Mouse (Mus musculus): Measurements from ENCODE around the gene Pepd. TPM values are rescaled to one million over a fixed set of nuclear protein-coding genes. Genes with fewer than 3 reads are reported as not detected.

Pepd gene
- total and polyA plus RNA-seq, 2 experiments from 2014 or later: 60.0 to 64.5 TPM

DNA sequence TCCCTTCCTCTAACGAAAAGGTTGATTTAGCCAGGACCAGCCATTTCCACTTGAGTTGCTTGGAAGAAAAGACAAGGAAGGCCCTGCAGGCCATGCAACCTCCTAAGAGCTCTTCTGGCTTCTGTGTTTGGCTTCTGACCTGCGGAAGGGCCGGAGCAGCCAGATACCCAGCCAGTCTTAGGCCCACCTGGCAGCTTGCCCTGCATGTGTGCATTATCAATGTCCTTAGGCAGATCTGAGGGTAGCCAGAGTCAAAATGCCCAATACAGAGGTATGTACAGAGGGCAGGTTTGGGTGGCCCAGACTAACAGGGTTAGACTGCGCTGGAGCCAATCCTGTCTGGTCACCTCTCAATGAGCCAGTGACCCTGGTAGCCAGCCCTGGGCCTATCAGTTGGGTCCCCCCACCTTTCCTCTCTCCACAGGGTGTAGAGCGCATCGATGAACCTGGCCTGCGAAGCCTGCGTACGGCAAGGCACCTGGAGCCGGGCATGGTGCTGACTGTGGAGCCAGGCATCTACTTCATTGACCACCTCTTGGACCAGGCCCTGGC lies 131.2 kb downstream of the Pepd start:
- Histone ChIP-seq H3K4me2 (ENCODE audit: low read depth, low read length) (no peak overlapping the region), H3K4me3 (ENCODE audit: low read length) (no peak overlapping the region), H3K9me3 (ENCODE audit: low read length) (no peaks in the 10 kb centered on the region), H3K27ac (no peak overlapping the region), H3K4me1 (ENCODE audit: insufficient read depth, low read length) (no peaks in the 10 kb centered on the region; the same call in 1 of the 2 replicates), H3K36me3 (ENCODE audit: insufficient read depth, low read length) (peaks cover 3% of the 10 kb centered on the region; the same call in 1 of the 2 replicates), H3K27me3 (ENCODE audit: insufficient read depth, low read length) (no peaks in the 10 kb centered on the region), H3K9ac (replicated peaks; ENCODE audit: low read length) (no peak overlapping the region)
- no peak for DNase-seq (ENCODE audit: low spot score)
- TF ChIP-seq CTCF (IDR thresholded peaks at IDR 0.05; ENCODE audit: low read depth): no peak
- 91% methylated on average over 10 of the region's 10 CpGs for WGBS
- ATAC-seq: no peak; the same call in 1 of the 2 replicates

- Histone ChIP-seq H3K4me1 (ENCODE audit: insufficient read depth, low read length) (no peaks in the 10 kb centered on the region; the same call in 1 of the 2 replicates), H3K27me3 (ENCODE audit: insufficient read depth, low read length) (no peaks in the 10 kb centered on the region), H3K27ac (no peak overlapping the region), H3K9me3 (ENCODE audit: low read length) (no peaks in the 10 kb centered on the region), H3K9ac (replicated peaks; ENCODE audit: low read length) (no peak overlapping the region), H3K36me3 (ENCODE audit: insufficient read depth, low read length) (peaks cover 3% of the 10 kb centered on the region; the same call in 1 of the 2 replicates), H3K4me3 (ENCODE audit: low read length) (no peak overlapping the region), H3K4me2 (ENCODE audit: low read depth, low read length) (no peak overlapping the region)
- DNase-seq (ENCODE audit: low spot score) (no peak), ATAC-seq (no peak)
- TF ChIP-seq CTCF (IDR thresholded peaks at IDR 0.05; ENCODE audit: low read depth): peak; percentile 14; the same call in 1 of the 2 replicates
- 74% methylated on average over 2 of the region's 2 CpGs for WGBS
These were observed 132.5 kb downstream of the Pepd start for GRCm38 (mm10) chr7:35044719-35045118.

DNA sequence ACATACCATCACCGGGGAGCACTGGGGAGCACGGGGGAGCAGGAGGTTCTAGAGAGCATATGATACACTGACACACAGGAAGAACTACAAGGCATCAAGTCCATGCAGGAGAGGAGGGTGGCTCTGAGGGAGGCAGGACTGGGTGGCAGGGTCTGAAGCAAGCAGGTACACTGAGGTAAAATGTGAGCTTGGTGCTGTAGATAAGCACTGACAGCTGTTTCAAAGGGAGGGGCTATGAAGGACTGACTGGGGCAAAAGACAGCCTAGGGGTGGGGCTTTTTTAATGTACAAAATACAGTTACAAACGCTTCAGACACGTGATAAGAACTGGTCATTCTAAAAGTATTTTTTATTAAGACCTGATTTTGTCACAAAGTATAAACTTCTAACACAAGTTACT lies 133.9 kb downstream of the Pepd start:
- Histone ChIP-seq H3K27ac (no peak overlapping the region), H3K9me3 (ENCODE audit: low read length) (no peaks in the 10 kb centered on the region), H3K9ac (replicated peaks; ENCODE audit: low read length) (no peak overlapping the region), H3K4me3 (ENCODE audit: low read length) (no peak overlapping the region), H3K4me2 (ENCODE audit: low read depth, low read length) (no peak overlapping the region), H3K36me3 (ENCODE audit: insufficient read depth, low read length) (peaks cover 3% of the 10 kb centered on the region; the same call in 1 of the 2 replicates), H3K4me1 (ENCODE audit: insufficient read depth, low read length) (no peaks in the 10 kb centered on the region; the same call in 1 of the 2 replicates), H3K27me3 (ENCODE audit: insufficient read depth, low read length) (no peaks in the 10 kb centered on the region)
- ATAC-seq (no peak), DNase-seq (ENCODE audit: low spot score) (no peak)
- 95% methylated on average over 4 of the region's 4 CpGs for WGBS
- no peak for TF ChIP-seq CTCF (IDR thresholded peaks at IDR 0.05; ENCODE audit: low read depth)

GRCm38 (mm10) chr7:35050540-35050939 lies 138.4 kb downstream of the Pepd start:
- H3K4me1 ChIP-seq (ENCODE audit: insufficient read depth, low read length): peaks cover 13% of the 10 kb centered on the region
- no peaks in the 10 kb centered on the region for H3K9me3 ChIP-seq (ENCODE audit: low read length)
- TF ChIP-seq CTCF (IDR thresholded peaks at IDR 0.05; ENCODE audit: low read depth): no peak
- H3K4me2 ChIP-seq (ENCODE audit: low read depth, low read length): no peak overlapping the region
- ATAC-seq (no peak), DNase-seq (ENCODE audit: low spot score) (no peak)
- H3K9ac ChIP-seq (replicated peaks; ENCODE audit: low read length): no peak overlapping the region
- no peak overlapping the region for H3K4me3 ChIP-seq (ENCODE audit: low read length)
- no peak overlapping the region for H3K27ac ChIP-seq
- WGBS: 71% methylated on average over 12 of the region's 12 CpGs
- no peaks in the 10 kb centered on the region for H3K27me3 ChIP-seq (ENCODE audit: insufficient read depth, low read length)
- H3K36me3 ChIP-seq (ENCODE audit: insufficient read depth, low read length): peaks cover 3% of the 10 kb centered on the region; the same call in 1 of the 2 replicates

DNA sequence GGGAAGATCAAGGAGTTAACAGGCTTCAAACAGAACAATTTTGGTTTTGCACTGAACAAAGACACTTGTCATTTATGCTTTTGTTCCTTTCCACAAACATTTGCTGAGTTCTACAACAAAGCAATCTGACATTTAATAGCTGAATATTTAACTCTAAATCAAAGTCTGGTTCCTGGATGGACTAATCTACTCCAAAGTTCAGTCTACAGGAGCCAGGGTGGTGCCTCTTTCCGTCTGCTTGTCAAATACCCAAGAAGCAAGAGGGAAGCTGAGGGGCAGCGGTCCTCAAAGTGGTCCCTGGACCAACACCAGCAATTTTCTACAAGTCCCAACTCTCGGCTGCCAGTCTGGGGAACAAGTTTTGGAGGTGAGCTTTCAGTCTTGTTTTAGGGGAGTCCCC lies 141.0 kb downstream of the Pepd start:
- no peak overlapping the region for H3K4me3 ChIP-seq (ENCODE audit: low read length)
- no peak overlapping the region for H3K27ac ChIP-seq
- no peak overlapping the region for H3K4me2 ChIP-seq (ENCODE audit: low read depth, low read length)
- no peak for TF ChIP-seq CTCF (IDR thresholded peaks at IDR 0.05; ENCODE audit: low read depth)
- 78% methylated on average over 3 of the region's 3 CpGs for WGBS
- DNase-seq (ENCODE audit: low spot score) (no peak), ATAC-seq (no peak)
- H3K27me3 ChIP-seq (ENCODE audit: insufficient read depth, low read length): no peaks in the 10 kb centered on the region
- H3K9me3 ChIP-seq (ENCODE audit: low read length): no peaks in the 10 kb centered on the region
- peaks cover 18% of the 10 kb centered on the region for H3K4me1 ChIP-seq (ENCODE audit: insufficient read depth, low read length)
- H3K9ac ChIP-seq (replicated peaks; ENCODE audit: low read length): no peak overlapping the region
- H3K36me3 ChIP-seq (ENCODE audit: insufficient read depth, low read length): no peaks in the 10 kb centered on the region; the same call in 1 of the 2 replicates

GRCm38 (mm10) chr7:35054286-35054685 lies 142.1 kb downstream of the Pepd start:
- no peaks in the 10 kb centered on the region for H3K27me3 ChIP-seq (ENCODE audit: insufficient read depth, low read length)
- H3K4me1 ChIP-seq (ENCODE audit: insufficient read depth, low read length): peaks cover 18% of the 10 kb centered on the region
- no peak for TF ChIP-seq CTCF (IDR thresholded peaks at IDR 0.05; ENCODE audit: low read depth)
- no peak overlapping the region for H3K27ac ChIP-seq
- WGBS: 64% methylated on average over 1 of the region's 1 CpGs
- no peak overlapping the region for H3K9ac ChIP-seq (replicated peaks; ENCODE audit: low read length)
- ATAC-seq (no peak), DNase-seq (ENCODE audit: low spot score) (no peak)
- no peaks in the 10 kb centered on the region; the same call in 1 of the 2 replicates for H3K36me3 ChIP-seq (ENCODE audit: insufficient read depth, low read length)
- H3K4me2 ChIP-seq (ENCODE audit: low read depth, low read length): no peak overlapping the region; the same call in 1 of the 2 replicates
- H3K9me3 ChIP-seq (ENCODE audit: low read length): no peaks in the 10 kb centered on the region
- no peak overlapping the region for H3K4me3 ChIP-seq (ENCODE audit: low read length)

GRCm38 (mm10) chr7:35054977-35055618 lies 142.9 kb downstream of the Pepd start:
- 50% methylated on average over 2 of the region's 2 CpGs for WGBS
- Histone ChIP-seq H3K9ac (replicated peaks; ENCODE audit: low read length) (peak overlapping the region; percentile 95), H3K4me3 (ENCODE audit: low read length) (peak overlapping the region; percentile 94), H3K9me3 (ENCODE audit: low read length) (no peaks in the 10 kb centered on the region), H3K4me1 (ENCODE audit: insufficient read depth, low read length) (peaks cover 18% of the 10 kb centered on the region), H3K27ac (peak overlapping the region; percentile 91; the same call in 1 of the 2 replicates), H3K4me2 (ENCODE audit: low read depth, low read length) (peak overlapping the region; percentile 74), H3K27me3 (ENCODE audit: insufficient read depth, low read length) (no peaks in the 10 kb centered on the region), H3K36me3 (ENCODE audit: insufficient read depth, low read length) (no peaks in the 10 kb centered on the region; the same call in 1 of the 2 replicates)
- ATAC-seq (no peak), DNase-seq (ENCODE audit: low spot score) (no peak)
- TF ChIP-seq CTCF (IDR thresholded peaks at IDR 0.05; ENCODE audit: low read depth): no peak
